Mouse (Mus musculus) testis, adult 2 months (tissue): ENCODE results near the gene Shroom3. TPM values are rescaled to one million over a fixed set of nuclear protein-coding genes. Genes with fewer than 3 reads are reported as not detected.
A peak's percentile ranks its signal among the peaks of the same experiment; 100 is the strongest.

Source experiments
- H3K27ac ChIP-seq: fragments of 200-500 bp; 2 replicates; pipeline ENCODE4 v1.5.1; 2012; ENCODE audit warnings: low read depth, low read length; ENCODE audit not compliant: control insufficient read depth, insufficient read depth
- H3K27me3 ChIP-seq: fragments of 200-500 bp; 2 replicates; pipeline ENCODE4 v1.6.1; 2012; ENCODE audit warnings: mild to moderate bottlenecking, low read length, moderate library complexity; ENCODE audit not compliant: control insufficient read depth, insufficient read depth
- H3K36me3 ChIP-seq: fragments of 200-500 bp; 2 replicates; pipeline ENCODE4 v1.6.1; 2012; ENCODE audit warnings: mild to moderate bottlenecking, low read length; ENCODE audit not compliant: control insufficient read depth, insufficient read depth
- H3K4me1 ChIP-seq: fragments of 200-500 bp; 2 replicates; pipeline ENCODE4 v1.6.1; 2012; ENCODE audit warnings: low read length; ENCODE audit not compliant: control insufficient read depth, insufficient read depth
- H3K4me3 ChIP-seq: fragments of 200-500 bp; 2 replicates; pipeline ENCODE4 v1.5.1; 2012; ENCODE audit warnings: low read depth, mild to moderate bottlenecking, low read length, moderate library complexity, mixed read lengths; ENCODE audit not compliant: control insufficient read depth
- CTCF ChIP-seq: fragments of 200-500 bp; IDR thresholded peaks from 2 replicates; pipeline ENCODE4 v1.5.1; 2012; ENCODE audit warnings: low read depth, mild to moderate bottlenecking, inconsistent platforms, low read length, moderate library complexity; ENCODE audit not compliant: control insufficient read depth, insufficient read depth, insufficient replicate concordance
- POLR2A ChIP-seq: fragments of 200-500 bp; IDR thresholded peaks from 2 replicates; pipeline ENCODE4 v1.6.1; 2012; ENCODE audit warnings: low read depth, mild to moderate bottlenecking, inconsistent platforms, low read length, moderate library complexity; ENCODE audit not compliant: control insufficient read depth
- polyA plus RNA-seq: library from polyadenylated mRNA; depleted of rRNA; stranded (reverse); fragments of >200 nt; gene quantifications from 2 replicates; pipeline ENCODE4 v1.2.3, GENCODE M21; 2012

Gene Shroom3
- polyA plus RNA-seq, 1 experiment = 25.6 TPM

- Histone ChIP-seq H3K27ac (no peak overlapping the region), H3K4me1 (no peaks in the 10 kb centered on the region), H3K27me3 (no peaks in the 10 kb centered on the region), H3K4me3 (no peak overlapping the region), H3K36me3 (no peaks in the 10 kb centered on the region)
- TF ChIP-seq POLR2A (no peak), CTCF (no peak)
These were observed 102.7 kb downstream of the Shroom3 start for GRCm38 (mm10) chr5:92785870-92786436.

- Histone ChIP-seq H3K4me3 (no peak overlapping the region), H3K27me3 (no peaks in the 10 kb centered on the region), H3K27ac (no peak overlapping the region), H3K4me1 (no peaks in the 10 kb centered on the region), H3K36me3 (no peaks in the 10 kb centered on the region)
- TF ChIP-seq POLR2A (no peak), CTCF (no peak)
These were observed 105.8 kb downstream of the Shroom3 start for GRCm38 (mm10) chr5:92788990-92789389.

- H3K36me3 ChIP-seq = no peaks in the 10 kb centered on the region
- no peaks in the 10 kb centered on the region for H3K4me1 ChIP-seq
- H3K27me3 ChIP-seq = no peaks in the 10 kb centered on the region
- no peak overlapping the region for H3K27ac ChIP-seq
- no peak for TF ChIP-seq POLR2A
- TF ChIP-seq CTCF = no peak
- H3K4me3 ChIP-seq = no peak overlapping the region
These were observed 113.1 kb downstream of the Shroom3 start for GRCm38 (mm10) chr5:92796089-92796990.

- TF ChIP-seq CTCF (no peak), POLR2A (no peak)
- Histone ChIP-seq H3K4me3 (no peak overlapping the region), H3K27me3 (no peaks in the 10 kb centered on the region), H3K27ac (no peak overlapping the region), H3K4me1 (no peaks in the 10 kb centered on the region), H3K36me3 (no peaks in the 10 kb centered on the region)
These were observed 114.7 kb downstream of the Shroom3 start for GRCm38 (mm10) chr5:92797981-92798380.

GRCm38 (mm10) chr5:92804379-92804778, 121.1 kb downstream of the Shroom3 start:
- no peaks in the 10 kb centered on the region for H3K27me3 ChIP-seq
- no peak overlapping the region for H3K27ac ChIP-seq
- TF ChIP-seq CTCF = no peak
- no peak overlapping the region for H3K4me3 ChIP-seq
- H3K36me3 ChIP-seq = no peaks in the 10 kb centered on the region
- H3K4me1 ChIP-seq = peaks cover 14% of the 10 kb centered on the region

GRCm38 (mm10) chr5:92808503-92809415, 125.5 kb downstream of the Shroom3 start:
- Histone ChIP-seq H3K4me1 (peaks cover 19% of the 10 kb centered on the region), H3K36me3 (no peaks in the 10 kb centered on the region), H3K27me3 (no peaks in the 10 kb centered on the region), H3K27ac (peak overlapping the region; percentile 66), H3K4me3 (peak overlapping the region; percentile 73)
- TF ChIP-seq CTCF (no peak), POLR2A (no peak)

GRCm38 (mm10) chr5:92809416-92809750, 126.1 kb downstream of the Shroom3 start:
- H3K27me3 ChIP-seq = no peaks in the 10 kb centered on the region
- TF ChIP-seq POLR2A (0 out of 2 replicates have a peak, but pooled peaks have one; percentile 7), CTCF (no peak)
- peak overlapping the region; percentile 73 for H3K4me3 ChIP-seq
- no peaks in the 10 kb centered on the region for H3K36me3 ChIP-seq
- H3K27ac ChIP-seq = peak overlapping the region; percentile 15; the same call in 1 of the 2 replicates
- H3K4me1 ChIP-seq = peaks cover 19% of the 10 kb centered on the region
